14 mouse cellular contexts compared by ENCODE assay signal in genomic region chr10:123520613-123521012, GRCm38 (mm10).
"Had no signal": no experiment of that assay in that cellular context is flagged by ENCODE, and none has a peak within 500 bp of the region (broad histone marks: within the 10 kb centered on the region; RNA-seq: fewer than 3 reads in every experiment).

No protein-coding gene starts in this region.

- H3K4me2 ChIP-seq: limb, embryonic 12.5 days; neural tube, embryonic 15.5 days had no signal

- H3K27me3 ChIP-seq: limb, embryonic 12.5 days; neural tube, embryonic 15.5 days had no signal

- H3K36me3 ChIP-seq: limb, embryonic 12.5 days; midbrain, embryonic 10.5 days; neural tube, embryonic 15.5 days had no signal

- H3K9ac ChIP-seq: limb, embryonic 12.5 days; liver, embryonic 14.5 days; neural tube, embryonic 15.5 days had no signal

- H3K4me3 ChIP-seq: limb, embryonic 12.5 days; midbrain, embryonic 10.5 days; myocyte; neural tube, embryonic 15.5 days had no signal

- H3K4me1 ChIP-seq: limb, embryonic 12.5 days; midbrain, embryonic 10.5 days; neural tube, embryonic 15.5 days had no signal

- DNase-seq: kidney, postnatal 14 days; layer of hippocampus, postnatal 36 days; liver; lung, adult 18-20 months; lung, postnatal 4 days; midbrain, embryonic 14.5 days; right cerebral cortex, adult 18-20 months; right cerebral cortex, postnatal 25 days; thymus, postnatal 4 days had no signal

- H3K27ac ChIP-seq: limb, embryonic 12.5 days; liver, embryonic 14.5 days; midbrain, embryonic 10.5 days; neural tube, embryonic 15.5 days had no signal
